Mouse (Mus musculus) megakaryocyte-erythroid progenitor cell, adult 5 weeks (primary cell): Measurements from ENCODE around the gene Cdca5. TPM values are rescaled to one million over a fixed set of nuclear protein-coding genes. Genes with fewer than 3 reads are reported as not detected.

ENCODE experiments used
- polyA plus RNA-seq: library from polyadenylated mRNA; stranded (reverse); fragments of >175 nt; gene quantifications from 2 replicates; pipeline ENCODE4 v1.2.3, GENCODE M21; 2012

The Cdca5 gene
- 10.9 and 13.6 TPM in 2 replicates for polyA plus RNA-seq

GRCm38 (mm10) chr19:6084478-6085248, at the start of gene Cdca5, which contains the start of gene Zfpl1:
TSS of gene Cdca5 (plus strand) at chr19:6084983.
TSS of gene Zfpl1 (minus strand) at chr19:6084956.

GRCm38 (mm10) chr19:6046294-6047153, 38.3 kb upstream of the Cdca5 start, which contains the start of gene Syvn1:
TSS of gene Syvn1 (plus strand) at chr19:6046576.

GRCm38 (mm10) chr19:6057313-6058096, 27.3 kb upstream of the Cdca5 start, which contains the start of the genes Mrpl49 and Fau:
TSS of gene Mrpl49 (minus strand) at chr19:6057785.
TSS of gene Fau (plus strand) at chr19:6057844.

GRCm38 (mm10) chr19:6061021-6061533, 23.7 kb upstream of the Cdca5 start, which contains the start of gene Znhit2:
TSS of gene Znhit2 (plus strand) at chr19:6061192.

GRCm38 (mm10) chr19:6067724-6068415, 16.9 kb upstream of the Cdca5 start, which contains the start of gene Tm7sf2:
TSS of gene Tm7sf2 (minus strand) at chr19:6068373.

GRCm38 (mm10) chr19:6076564-6077393, 8.0 kb upstream of the Cdca5 start, which contains the start of gene Vps51:
TSS of gene Vps51 (minus strand) at chr19:6077231.

GRCm38 (mm10) chr19:6079983-6080480, 4.8 kb upstream of the Cdca5 start, which contains the start of gene Tmem262:
TSS of gene Tmem262 (plus strand) at chr19:6080033.

GRCm38 (mm10) chr19:6082156-6082555, 2.6 kb upstream of the Cdca5 start, which contains the start of gene Gm28374:
TSS of gene Gm28374 (minus strand) at chr19:6082256.

GRCm38 (mm10) chr19:6094119-6094518, 9.3 kb downstream of the Cdca5 start, which contains the start of gene AC131692.1:
TSS of gene AC131692.1 (plus strand) at chr19:6094419.

GRCm38 (mm10) chr19:6105586-6105985, 20.8 kb downstream of the Cdca5 start, which contains the start of gene Naaladl1:
TSS of gene Naaladl1 (plus strand) at chr19:6105782.

GRCm38 (mm10) chr19:6117986-6118676, 33.3 kb downstream of the Cdca5 start, which contains the start of gene Sac3d1:
TSS of gene Sac3d1 (minus strand) at chr19:6118650.

GRCm38 (mm10) chr19:6127760-6128341, 43.1 kb downstream of the Cdca5 start, which contains the start of gene Snx15:
TSS of gene Snx15 (minus strand) at chr19:6128304.

GRCm38 (mm10) chr19:6140678-6141393, 56.1 kb downstream of the Cdca5 start, which contains the start of gene Batf2:
TSS of gene Batf2 (plus strand) at chr19:6140983.

GRCm38 (mm10) chr19:6141394-6141749, 56.6 kb downstream of the Cdca5 start, which contains the start of gene Arl2:
TSS of gene Arl2 (minus strand) at chr19:6141548.

